Mouse (Mus musculus) heart, postnatal 25 days (tissue): ENCODE results near the gene Gm20716. TPM values are rescaled to one million over a fixed set of nuclear protein-coding genes. Genes with fewer than 3 reads are reported as not detected.

Experiments used
- DNase-seq: peaks from one replicate; pipeline ENCODE4 v3.0.0; 2022; ENCODE audit warnings: low spot score
- intact Hi-C: fragments of 180-260 bp; cut with DNase I; formaldehyde crosslinking; loops from one replicate; pipeline ENCODE4 v1.15.1; 2025
- total RNA-seq, 2 experiments: library from RNA; stranded (reverse); gene quantifications; 2 replicates each; pipeline ENCODE4 v1.2.3; 2021

The Gm20716 gene
- total RNA-seq, 2 experiments from 2014 or later, result 12.6 to 13.6 TPM

DNA sequence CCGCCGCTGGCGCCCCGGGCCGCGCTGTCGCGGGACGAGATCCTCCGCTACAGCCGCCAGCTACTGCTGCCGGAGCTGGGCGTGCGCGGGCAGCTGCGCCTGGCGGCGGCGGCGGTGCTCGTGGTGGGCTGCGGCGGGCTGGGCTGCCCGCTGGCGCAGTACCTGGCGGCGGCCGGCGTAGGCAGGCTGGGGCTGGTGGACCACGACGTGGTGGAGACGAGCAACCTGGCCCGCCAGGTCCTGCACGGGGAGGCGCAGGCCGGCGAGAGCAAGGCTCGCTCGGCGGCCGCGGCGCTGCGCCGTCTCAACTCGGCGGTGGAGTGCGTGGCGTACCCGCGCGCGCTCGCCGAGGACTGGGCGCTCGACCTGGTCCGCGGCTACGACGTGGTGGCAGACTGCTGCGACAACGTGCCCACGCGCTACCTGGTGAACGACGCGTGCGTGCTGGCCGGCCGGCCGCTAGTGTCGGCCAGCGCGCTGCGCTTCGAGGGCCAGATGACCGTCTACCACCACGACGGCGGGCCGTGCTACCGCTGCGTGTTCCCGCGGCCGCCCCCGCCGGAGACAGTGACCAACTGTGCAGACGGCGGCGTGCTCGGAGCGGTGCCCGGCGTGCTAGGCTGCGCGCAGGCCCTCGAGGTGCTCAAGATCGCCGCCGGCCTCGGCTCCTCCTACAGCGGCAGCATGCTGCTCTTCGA is 758 bp upstream of the Gm20716 start:
- DNase-seq, result no peak
- intact Hi-C loops, result no loop called here

DNA sequence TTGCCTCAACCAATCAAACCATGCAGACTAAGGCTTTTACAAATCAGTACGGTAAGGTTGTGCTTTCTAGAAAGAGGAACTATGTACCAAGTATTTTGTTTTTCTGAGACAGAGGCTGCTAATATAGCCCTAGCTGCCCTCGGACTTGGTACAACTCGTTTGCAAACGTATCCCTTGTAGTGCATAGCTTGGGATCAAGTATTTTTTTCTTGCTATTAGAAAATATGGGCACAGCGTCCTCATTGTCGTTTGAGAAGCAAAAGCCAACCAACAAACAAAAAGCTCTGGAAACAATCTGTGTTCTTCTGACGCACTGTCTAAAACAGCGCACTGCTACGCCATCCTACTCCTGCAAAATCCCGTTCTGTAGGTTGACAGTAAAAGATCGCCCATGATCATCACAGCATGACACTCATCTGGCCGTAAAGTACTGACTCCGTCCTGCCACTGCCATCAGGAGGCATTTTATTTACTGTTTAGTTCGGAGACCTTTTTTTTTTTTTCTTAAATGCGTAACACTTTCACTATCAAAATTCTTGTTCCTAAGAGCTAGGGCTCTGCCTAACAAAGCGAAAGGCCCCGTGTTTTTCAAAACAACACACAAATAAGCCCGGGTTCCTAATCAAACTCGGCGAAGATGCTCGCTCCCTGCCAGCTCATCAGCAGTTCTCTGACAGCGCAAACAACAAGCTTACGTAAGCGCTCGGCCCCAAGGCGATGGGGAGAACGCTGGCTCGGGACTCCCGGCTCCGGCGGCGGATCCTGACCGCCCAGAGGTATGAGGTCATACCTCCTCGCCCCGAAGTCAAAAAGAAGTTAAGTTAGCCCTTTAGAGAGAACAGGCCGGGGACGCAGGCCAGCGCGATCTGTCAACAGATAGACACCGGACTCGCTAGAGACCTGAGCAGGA is 793 bp downstream of the Gm20716 start:
- intact Hi-C loops, result loop anchor here (2.0 kb wide), 1 partner anchor 15 kb away; no protein-coding TSS in a partner anchor

GRCm38 (mm10) chr2:168223326-168223725 is 6.8 kb downstream of the Gm20716 start:
- intact Hi-C loops, result no loop called here
- no peak for DNase-seq

More for the DNA sequence above, 793 bp downstream of the Gm20716 start:
- no peak for DNase-seq

GRCm38 (mm10) chr2:168213788-168214397 is 16.3 kb downstream of the Gm20716 start:
- DNase-seq, result no peak
- intact Hi-C loops, result loop anchor here (2.0 kb wide), 1 partner anchor 15 kb away; no protein-coding TSS in a partner anchor

- intact Hi-C loops, result loop anchor here (2.0 kb wide), 1 partner anchor 91 kb away; no protein-coding TSS in a partner anchor
- DNase-seq, result no peak
Observed at GRCm38 (mm10) chr2:168207883-168208282, 22.3 kb downstream of the Gm20716 start.

GRCm38 (mm10) chr2:168206725-168207644 is 23.2 kb downstream of the Gm20716 start, which contains the start of gene Adnp:
Gene Adnp, minus strand, starts transcription at chr2:168207112.
- intact Hi-C loops, result no loop called here
- DNase-seq, result peak; percentile 93

DNA sequence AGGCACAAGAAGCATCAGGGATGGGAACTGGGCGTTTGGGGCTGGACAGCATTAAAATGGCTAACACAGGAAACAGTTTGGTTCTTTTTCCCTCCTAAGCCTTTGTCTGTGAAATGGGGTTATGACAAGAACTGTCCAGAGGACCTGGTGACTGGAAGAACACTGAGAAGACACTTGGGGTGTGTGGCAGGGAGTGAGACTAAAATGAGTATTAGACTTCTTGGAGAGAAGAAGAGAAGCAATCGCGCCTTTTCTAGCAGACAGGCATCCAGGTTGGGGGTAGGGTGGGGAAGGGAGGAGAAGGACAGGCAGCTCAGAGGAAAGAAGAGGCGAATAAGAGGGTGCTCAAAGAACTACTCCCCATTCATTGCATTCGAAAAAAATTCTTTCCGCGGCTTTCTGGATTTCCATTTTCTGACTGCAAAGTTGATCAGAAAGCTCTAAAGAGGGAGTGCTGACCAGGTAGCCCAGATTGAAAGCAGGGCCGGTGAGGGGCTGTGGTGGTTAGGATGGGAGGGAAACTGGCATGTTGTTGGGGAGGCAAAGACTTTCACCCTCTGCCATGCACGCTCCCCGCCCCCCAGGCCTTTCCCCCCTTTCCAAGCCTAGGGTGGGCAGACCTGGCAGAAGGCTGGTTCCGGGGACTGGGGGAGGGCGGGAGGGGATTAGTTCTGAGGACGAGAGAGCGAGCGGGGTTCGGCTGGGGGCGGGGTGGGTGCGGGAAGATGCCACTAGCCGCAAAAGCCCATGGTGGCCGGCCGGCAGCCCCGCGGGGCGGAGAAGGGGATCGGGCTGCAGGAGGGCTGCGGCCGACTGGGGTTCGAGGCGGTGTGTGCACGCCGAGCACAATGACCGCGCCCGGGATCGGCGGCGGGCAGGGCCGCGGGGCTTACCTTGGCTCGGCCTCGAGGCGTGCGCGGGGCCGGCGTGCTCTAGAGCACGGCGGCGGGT is 24.2 kb downstream of the Gm20716 start:
- no peak for DNase-seq
- intact Hi-C loops, result no loop called here

DNA sequence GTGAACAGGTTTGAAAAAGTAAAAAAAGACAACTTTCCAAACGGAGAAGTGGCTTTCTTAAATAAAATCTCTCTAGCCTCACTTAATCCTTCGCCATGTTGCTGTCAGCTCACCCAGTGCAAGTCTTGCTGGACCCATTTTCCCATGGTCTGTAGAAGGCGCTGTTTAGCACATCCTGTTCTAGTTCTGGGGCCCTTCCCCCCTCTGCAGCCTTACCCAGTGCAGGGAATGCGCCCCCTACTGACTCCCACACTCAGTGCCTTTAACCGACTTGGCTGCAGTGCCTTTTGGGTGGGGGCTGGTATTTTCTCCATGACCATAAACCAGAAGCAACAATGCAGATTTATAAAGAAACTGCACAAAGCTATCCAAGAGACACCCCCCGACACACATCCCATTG is 24.9 kb downstream of the Gm20716 start:
- intact Hi-C loops, result no loop called here
- DNase-seq, result peak; percentile 60

DNA sequence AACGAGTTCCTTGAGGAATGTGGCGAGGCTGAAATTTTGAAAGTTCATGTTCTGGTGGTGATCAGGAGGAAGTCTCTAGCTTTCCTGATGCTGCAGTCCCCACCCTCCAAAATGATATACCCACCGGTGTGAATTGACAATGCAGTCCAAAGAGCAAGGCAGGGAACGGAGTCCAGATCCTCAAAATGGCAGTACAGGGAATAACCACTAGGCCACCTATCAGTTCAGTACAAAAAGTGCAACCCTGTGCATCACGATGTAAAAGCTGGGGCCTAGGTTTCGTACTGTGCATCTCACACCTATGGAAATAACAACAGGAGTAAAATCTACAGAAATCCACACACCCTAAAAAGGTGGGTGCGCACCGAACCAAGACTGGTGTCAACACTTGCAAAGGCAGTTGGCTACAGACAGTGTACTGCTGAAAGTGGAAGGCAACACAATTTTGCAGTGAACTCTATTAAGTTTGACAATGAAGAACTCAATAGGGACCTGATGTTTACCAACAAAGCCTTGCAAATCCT is 25.6 kb downstream of the Gm20716 start:
- intact Hi-C loops, result loop anchor here (5.0 kb wide), 1 partner anchor 47 kb away; no protein-coding TSS in a partner anchor
- DNase-seq, result no peak

- no peak for DNase-seq
- intact Hi-C loops, result loop anchor here (5.0 kb wide), 1 partner anchor 43 kb away; no protein-coding TSS in a partner anchor
Observed at GRCm38 (mm10) chr2:168200014-168200691, 30.0 kb downstream of the Gm20716 start.

DNA sequence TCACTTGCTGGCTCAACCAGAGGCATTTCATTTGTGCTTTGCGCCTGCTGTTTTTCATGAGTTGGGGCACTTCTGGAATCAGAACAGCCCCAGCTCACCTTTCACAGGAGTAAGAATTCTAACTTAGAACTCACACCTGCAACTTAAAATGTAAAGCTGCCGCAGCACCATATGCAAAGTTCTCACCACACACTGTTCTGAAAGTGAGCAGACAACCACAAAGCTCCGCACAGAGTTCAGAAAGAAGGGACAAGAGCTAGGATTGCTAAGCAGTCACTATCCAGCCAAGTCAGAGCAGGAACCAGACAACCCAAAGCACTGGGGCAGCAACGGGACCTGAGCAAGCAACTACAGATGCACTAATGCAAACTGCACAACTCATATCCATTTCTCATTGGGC is 30.7 kb downstream of the Gm20716 start:
- no peak for DNase-seq
- intact Hi-C loops, result no loop called here

GRCm38 (mm10) chr2:168198421-168198820 is 31.7 kb downstream of the Gm20716 start:
- DNase-seq, result no peak
- intact Hi-C loops, result no loop called here

DNA sequence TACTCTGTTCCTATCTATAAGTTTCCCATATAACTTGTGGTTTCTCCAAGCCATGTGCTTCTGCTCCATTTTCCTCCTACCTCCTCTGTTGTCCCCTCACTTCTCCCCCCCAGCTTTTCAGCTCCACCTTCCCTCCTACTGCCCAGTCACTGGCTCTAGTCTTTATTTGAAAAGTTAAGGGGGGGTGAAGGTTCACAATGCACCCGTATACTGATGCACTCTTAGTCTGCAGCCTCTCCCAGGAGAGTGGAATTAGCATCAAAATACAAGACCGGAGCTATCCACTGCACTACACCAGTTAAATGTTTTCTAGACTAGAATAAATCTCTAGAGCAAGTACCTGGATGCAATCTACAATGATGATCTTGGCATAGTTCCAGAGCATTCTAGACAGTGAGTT is 34.4 kb downstream of the Gm20716 start:
- DNase-seq, result no peak
- intact Hi-C loops, result no loop called here

- DNase-seq, result no peak
- intact Hi-C loops, result no loop called here
Observed at GRCm38 (mm10) chr2:168193685-168194084, 36.5 kb downstream of the Gm20716 start.

- intact Hi-C loops, result no loop called here
- DNase-seq, result no peak
Observed at GRCm38 (mm10) chr2:168191856-168192255, 38.3 kb downstream of the Gm20716 start.

- intact Hi-C loops, result no loop called here
- DNase-seq, result no peak
Observed at GRCm38 (mm10) chr2:168175946-168176345, 54.2 kb downstream of the Gm20716 start.

- DNase-seq, result peak; percentile 48
- intact Hi-C loops, result no loop called here
Observed at GRCm38 (mm10) chr2:168170167-168170685, 59.9 kb downstream of the Gm20716 start.
